15 mouse cellular contexts compared by ENCODE assay signal in the genomic region with DNA sequence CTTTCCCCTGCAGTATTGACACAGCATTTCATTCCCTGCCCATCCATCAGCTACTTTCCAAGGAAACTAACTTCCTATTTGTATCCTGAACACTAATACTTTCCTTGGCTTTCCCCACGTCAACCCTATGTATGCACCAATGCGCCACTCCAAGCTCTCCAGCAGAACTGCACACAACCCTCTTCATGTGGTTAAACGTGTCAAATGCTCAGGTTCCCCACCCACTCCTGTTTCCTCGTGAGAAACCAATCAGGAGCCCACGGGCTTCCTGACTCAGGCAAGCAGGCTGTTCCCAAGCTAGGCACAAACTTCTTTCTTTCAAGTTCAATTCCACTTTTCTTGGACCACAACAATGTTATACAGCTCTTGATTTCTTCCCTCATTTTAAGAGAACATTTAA.
"Had no signal": no experiment of that assay in that cellular context is flagged by ENCODE, and none has a peak within 500 bp of the region (broad histone marks: within the 10 kb centered on the region; RNA-seq: fewer than 3 reads in every experiment).

No protein-coding gene starts in this region.

- H3K9me3 ChIP-seq: kidney, embryonic 15.5 days; limb, embryonic 15.5 days; liver, embryonic 13.5 days; midbrain, embryonic 10.5 days; neural tube, embryonic 12.5 days; stomach, embryonic 15.5 days had no signal

- H3K27ac ChIP-seq: kidney, embryonic 15.5 days; limb, embryonic 15.5 days; liver, embryonic 13.5 days; macrophage; midbrain, embryonic 10.5 days; neural tube, embryonic 12.5 days; stomach, embryonic 15.5 days had no signal

- H3K4me3 ChIP-seq: kidney, embryonic 15.5 days; limb, embryonic 15.5 days; liver, embryonic 13.5 days; midbrain, embryonic 10.5 days; myocyte; neural tube, embryonic 12.5 days; stomach, embryonic 15.5 days had no signal

- H3K9ac ChIP-seq: kidney, embryonic 15.5 days; limb, embryonic 15.5 days; liver, embryonic 13.5 days; liver, postnatal 0 days; neural tube, embryonic 12.5 days; stomach, embryonic 15.5 days had no signal

- H3K27me3 ChIP-seq: kidney, embryonic 15.5 days; limb, embryonic 15.5 days; liver, embryonic 13.5 days; neural tube, embryonic 12.5 days; stomach, embryonic 15.5 days had no signal

- H3K4me2 ChIP-seq: kidney, embryonic 15.5 days; limb, embryonic 15.5 days; liver, embryonic 13.5 days; neural tube, embryonic 12.5 days; stomach, embryonic 15.5 days had no signal

- DNase-seq: kidney, adult 2 months; kidney, postnatal 14 days; liver, embryonic 13.5 days; liver, postnatal 0 days; midbrain, embryonic 14.5 days; right cerebral cortex, postnatal 14 days; thymus, adult 2 months; thymus, postnatal 4 days had no signal

- H3K36me3 ChIP-seq: liver, embryonic 13.5 days had no signal

- ATAC-seq: liver, postnatal 0 days had no signal

- H3K4me1 ChIP-seq: kidney, embryonic 15.5 days; limb, embryonic 15.5 days; liver, embryonic 13.5 days; midbrain, embryonic 10.5 days; neural tube, embryonic 12.5 days; stomach, embryonic 15.5 days had no signal
